Mouse (Mus musculus) limb, embryonic 13.5 days (tissue): ENCODE data around the gene Fnbp1l. TPM values are rescaled to one million over a fixed set of nuclear protein-coding genes. Genes with fewer than 3 reads are reported as not detected.

ENCODE experiments used
- ATAC-seq: fragments of 200-750 bp; cut with Nextera tagmentation; 2 replicates; pipeline ENCODE4 v1.8.0; 2017; ENCODE audit warnings: low read depth, moderate number of reproducible peaks, moderate TSS enrichment; ENCODE audit not compliant: low FRiP score
- H3K27ac ChIP-seq: fragments of 300-500 bp; sonication (generic); 2 replicates; pipeline ENCODE4 v1.5.1; 2015; ENCODE audit warnings: inconsistent platforms, mild to moderate bottlenecking, moderate library complexity
- H3K27me3 ChIP-seq: fragments of 300-500 bp; sonication (generic); 2 replicates; pipeline ENCODE4 v1.6.1; 2015; ENCODE audit warnings: mild to moderate bottlenecking, inconsistent platforms
- H3K36me3 ChIP-seq: fragments of 300-500 bp; sonication (generic); 2 replicates; pipeline ENCODE4 v1.6.1; 2015; ENCODE audit warnings: inconsistent platforms, mild to moderate bottlenecking, moderate library complexity
- H3K4me1 ChIP-seq: fragments of 300-500 bp; sonication (generic); 2 replicates; pipeline ENCODE4 v1.6.1; 2015; ENCODE audit warnings: inconsistent platforms
- H3K4me2 ChIP-seq: fragments of 300-500 bp; sonication (generic); replicated peaks from 2 replicates; pipeline ENCODE4 v1.6.1; 2015; ENCODE audit warnings: inconsistent platforms, mild to moderate bottlenecking, moderate library complexity
- H3K4me3 ChIP-seq: fragments of 300-500 bp; sonication (generic); 2 replicates; pipeline ENCODE4 v1.5.1; 2015; ENCODE audit warnings: moderate library complexity, mild to moderate bottlenecking, inconsistent platforms
- H3K9ac ChIP-seq: fragments of 300-500 bp; sonication (generic); 2 replicates; pipeline ENCODE4 v1.6.1; 2015; ENCODE audit warnings: mild to moderate bottlenecking, inconsistent platforms
- H3K9me3 ChIP-seq: fragments of 300-500 bp; sonication (generic); 2 replicates; pipeline ENCODE4 v1.6.1; 2016; ENCODE audit warnings: inconsistent platforms
- WGBS: fragments of 180-500 bp; shearing (Covaris S2); methylation state at CpG from one replicate; pipeline ENCODE4 v1.1.7; 2015; 5-methylcytosine and 5-hydroxymethylcytosine counted together
- polyA plus RNA-seq: library from polyadenylated mRNA; unstranded; fragments of >200 nt; fragmentation: Nextera tagmentation; extraction: Ambion mirVana; gene quantifications from 2 replicates; pipeline ENCODE4 v1.2.1, GENCODE M21; 2015

Gene Fnbp1l
- polyA plus RNA-seq, result 76.7 and 77.8 TPM in 2 replicates

GRCm38 (mm10) chr3:122618991-122619930 lies at the start of gene Fnbp1l:
TSS of gene Fnbp1l (minus strand) at chr3:122619715.
- Histone ChIP-seq H3K4me3 (peak within 1 kb of the TSS; percentile 96), H3K27me3 (no peaks in the 10 kb centered on the region), H3K9ac (peak within 1 kb of the TSS; percentile 99), H3K9me3 (no peaks in the 10 kb centered on the region), H3K27ac (peak within 1 kb of the TSS; percentile 98), H3K4me2 (peak within 1 kb of the TSS; percentile 81), H3K36me3 (no peaks in the 10 kb centered on the region), H3K4me1 (peaks cover 37% of the 10 kb centered on the region)
- under 1% methylated on average over 92 of the region's 118 CpGs for WGBS
- peak; percentile 81 for ATAC-seq

- no peaks in the 10 kb centered on the region for H3K4me1 ChIP-seq
- 89% methylated on average over 2 of the region's 2 CpGs for WGBS
- ATAC-seq, result no peak
- no peak overlapping the region for H3K4me2 ChIP-seq
- H3K36me3 ChIP-seq, result no peaks in the 10 kb centered on the region
- H3K27me3 ChIP-seq, result no peaks in the 10 kb centered on the region
- no peak overlapping the region for H3K4me3 ChIP-seq
- H3K9ac ChIP-seq, result no peak overlapping the region
- no peaks in the 10 kb centered on the region for H3K9me3 ChIP-seq
- no peak overlapping the region for H3K27ac ChIP-seq
Observed at GRCm38 (mm10) chr3:122660795-122661194, 41.3 kb upstream of the Fnbp1l start.

GRCm38 (mm10) chr3:122659261-122659917 lies 39.9 kb upstream of the Fnbp1l start:
- no peak for ATAC-seq
- H3K4me2 ChIP-seq, result no peak overlapping the region
- 88% methylated on average over 5 of the region's 5 CpGs for WGBS
- H3K4me1 ChIP-seq, result no peaks in the 10 kb centered on the region
- no peaks in the 10 kb centered on the region for H3K27me3 ChIP-seq
- H3K27ac ChIP-seq, result no peak overlapping the region
- no peak overlapping the region for H3K9ac ChIP-seq
- no peak overlapping the region for H3K4me3 ChIP-seq
- no peaks in the 10 kb centered on the region for H3K9me3 ChIP-seq
- H3K36me3 ChIP-seq, result no peaks in the 10 kb centered on the region

GRCm38 (mm10) chr3:122647195-122647837 lies 27.8 kb upstream of the Fnbp1l start:
- no peak for ATAC-seq
- no peak overlapping the region for H3K9ac ChIP-seq
- H3K4me2 ChIP-seq, result no peak overlapping the region

GRCm38 (mm10) chr3:122640286-122640685 lies 20.8 kb upstream of the Fnbp1l start:
- ATAC-seq, result no peak
- no peaks in the 10 kb centered on the region; the same call in 1 of the 2 replicates for H3K9me3 ChIP-seq
- H3K36me3 ChIP-seq, result no peaks in the 10 kb centered on the region
- H3K27me3 ChIP-seq, result no peaks in the 10 kb centered on the region
- H3K4me3 ChIP-seq, result no peak overlapping the region
- H3K9ac ChIP-seq, result no peak overlapping the region
- peaks cover 10% of the 10 kb centered on the region for H3K4me1 ChIP-seq
- no peak overlapping the region for H3K4me2 ChIP-seq
- H3K27ac ChIP-seq, result no peak overlapping the region

More at GRCm38 (mm10) chr3:122647195-122647837, 27.8 kb upstream of the Fnbp1l start:
- 62% methylated on average over 13 of the region's 13 CpGs for WGBS
- Histone ChIP-seq H3K27ac (no peak overlapping the region), H3K4me1 (no peaks in the 10 kb centered on the region), H3K9me3 (no peaks in the 10 kb centered on the region; the same call in 1 of the 2 replicates), H3K36me3 (no peaks in the 10 kb centered on the region), H3K4me3 (no peak overlapping the region), H3K27me3 (no peaks in the 10 kb centered on the region)

- peaks cover 20% of the 10 kb centered on the region for H3K4me1 ChIP-seq
- H3K9ac ChIP-seq, result no peak overlapping the region
- no peak overlapping the region for H3K4me3 ChIP-seq
- no peaks in the 10 kb centered on the region for H3K36me3 ChIP-seq
- peak; percentile 25; the same call in 1 of the 2 replicates for ATAC-seq
- WGBS, result 81% methylated on average over 2 of the region's 2 CpGs
- no peak overlapping the region for H3K27ac ChIP-seq
- no peak overlapping the region for H3K4me2 ChIP-seq
- H3K9me3 ChIP-seq, result no peaks in the 10 kb centered on the region; the same call in 1 of the 2 replicates
- H3K27me3 ChIP-seq, result no peaks in the 10 kb centered on the region
Observed at GRCm38 (mm10) chr3:122639197-122639475, 19.6 kb upstream of the Fnbp1l start.

- Histone ChIP-seq H3K36me3 (no peaks in the 10 kb centered on the region), H3K4me2 (peak overlapping the region; percentile 23), H3K9me3 (no peaks in the 10 kb centered on the region; the same call in 1 of the 2 replicates), H3K27ac (no peak overlapping the region), H3K4me3 (no peak overlapping the region), H3K4me1 (peaks cover 20% of the 10 kb centered on the region), H3K9ac (no peak overlapping the region), H3K27me3 (no peaks in the 10 kb centered on the region)
- 37% methylated on average over 14 of the region's 14 CpGs for WGBS
- ATAC-seq, result peak; percentile 71
Observed at GRCm38 (mm10) chr3:122638329-122639196, 19.0 kb upstream of the Fnbp1l start.

GRCm38 (mm10) chr3:122637280-122637679 lies 17.8 kb upstream of the Fnbp1l start:
- no peak for ATAC-seq
- Histone ChIP-seq H3K4me3 (no peak overlapping the region), H3K36me3 (no peaks in the 10 kb centered on the region), H3K9me3 (no peaks in the 10 kb centered on the region; the same call in 1 of the 2 replicates), H3K27me3 (no peaks in the 10 kb centered on the region), H3K4me1 (peaks cover 20% of the 10 kb centered on the region), H3K4me2 (no peak overlapping the region), H3K27ac (no peak overlapping the region), H3K9ac (no peak overlapping the region)
- WGBS, result 89% methylated on average over 1 of the region's 1 CpGs

GRCm38 (mm10) chr3:122635246-122635645 lies 15.7 kb upstream of the Fnbp1l start:
- H3K4me1 ChIP-seq, result peaks cover 20% of the 10 kb centered on the region
- H3K4me2 ChIP-seq, result peak overlapping the region; percentile 30
- no peaks in the 10 kb centered on the region for H3K9me3 ChIP-seq
- 8% methylated on average over 12 of the region's 12 CpGs for WGBS
- H3K36me3 ChIP-seq, result no peaks in the 10 kb centered on the region
- H3K9ac ChIP-seq, result 0 out of 2 replicates have a peak overlapping the region, but pooled peaks have one; percentile 6
- no peak overlapping the region for H3K4me3 ChIP-seq
- no peaks in the 10 kb centered on the region for H3K27me3 ChIP-seq
- no peak for ATAC-seq
- H3K27ac ChIP-seq, result peak overlapping the region; percentile 39; the same call in 1 of the 2 replicates

GRCm38 (mm10) chr3:122629580-122629979 lies 10.1 kb upstream of the Fnbp1l start:
- no peak overlapping the region for H3K9ac ChIP-seq
- H3K4me1 ChIP-seq, result peaks cover 6% of the 10 kb centered on the region; the same call in 1 of the 2 replicates
- no peaks in the 10 kb centered on the region for H3K9me3 ChIP-seq
- no peaks in the 10 kb centered on the region for H3K36me3 ChIP-seq
- no peak overlapping the region for H3K4me3 ChIP-seq
- peak overlapping the region; percentile 32; the same call in 1 of the 2 replicates for H3K4me2 ChIP-seq
- H3K27ac ChIP-seq, result no peak overlapping the region
- ATAC-seq, result no peak
- no peaks in the 10 kb centered on the region for H3K27me3 ChIP-seq
- 21% methylated on average over 13 of the region's 13 CpGs for WGBS

- H3K9ac ChIP-seq, result no peak overlapping the region
- WGBS, result 80% methylated on average over 3 of the region's 3 CpGs
- ATAC-seq, result no peak
- H3K4me1 ChIP-seq, result peaks cover 8% of the 10 kb centered on the region; the same call in 1 of the 2 replicates
- no peak overlapping the region for H3K4me3 ChIP-seq
- H3K4me2 ChIP-seq, result no peak overlapping the region
- H3K27me3 ChIP-seq, result no peaks in the 10 kb centered on the region
- no peak overlapping the region for H3K27ac ChIP-seq
- H3K36me3 ChIP-seq, result no peaks in the 10 kb centered on the region
- no peaks in the 10 kb centered on the region for H3K9me3 ChIP-seq
Observed at GRCm38 (mm10) chr3:122628956-122629355, 9.4 kb upstream of the Fnbp1l start.
